Mouse (Mus musculus): ENCODE results near the gene Trp53tg5. TPM values are rescaled to one million over a fixed set of nuclear protein-coding genes. Genes with fewer than 3 reads are reported as not detected.

Trp53tg5 gene
- not detected in 2 replicates for polyA plus RNA-seq (2014; fragmentation: Nextera tagmentation; extraction: Ambion mirVana)

DNA sequence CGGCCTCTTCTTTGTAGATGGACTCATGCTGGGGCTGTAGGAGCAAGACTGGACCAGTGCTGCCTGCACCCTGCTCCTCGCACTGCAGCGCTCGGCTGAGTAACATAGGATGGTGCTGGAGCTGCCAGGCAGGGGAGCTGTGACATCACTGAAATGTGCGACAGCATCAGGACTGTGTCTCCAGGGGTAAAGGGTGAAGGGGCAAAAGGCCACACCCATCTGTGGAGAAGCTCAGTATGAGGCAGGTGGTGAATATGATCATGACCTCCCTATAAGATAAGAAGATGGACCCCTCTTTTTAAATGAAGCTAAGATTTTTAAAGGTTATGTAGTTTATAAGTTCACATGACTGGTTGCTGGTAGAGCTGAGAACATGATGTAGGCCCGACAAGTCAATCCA lies at the start of gene Trp53tg5:
Gene Trp53tg5, minus strand, starts transcription at position 101 of the 400 bp plus-strand sequence.
- Histone ChIP-seq H3K9ac (ENCODE audit: low read length) (no peak within 1 kb of the TSS), H3K4me1 (ENCODE audit: control insufficient read depth, insufficient read depth, low read length) (no peaks in the 10 kb centered on the region), H3K27ac (ENCODE audit: low read depth, low read length) (no peak within 1 kb of the TSS), H3K27me3 (replicated peaks; ENCODE audit: control insufficient read depth, insufficient read depth, low read length) (no peaks in the 10 kb centered on the region), H3K4me2 (ENCODE audit: low read length) (no peak within 1 kb of the TSS), H3K4me3 (ENCODE audit: low read depth, low read length) (no peak within 1 kb of the TSS), H3K36me3 (ENCODE audit: control insufficient read depth, insufficient read depth, low read length) (peaks cover 33% of the 10 kb centered on the region; the same call in 1 of the 2 replicates), H3K9me3 (replicated peaks; ENCODE audit: control insufficient read depth, low read length) (no peaks in the 10 kb centered on the region)
- 88% methylated on average over 6 of the region's 6 CpGs for WGBS
- DNase-seq (ENCODE audit: low spot score) (no peak), ATAC-seq (no peak)

DNA sequence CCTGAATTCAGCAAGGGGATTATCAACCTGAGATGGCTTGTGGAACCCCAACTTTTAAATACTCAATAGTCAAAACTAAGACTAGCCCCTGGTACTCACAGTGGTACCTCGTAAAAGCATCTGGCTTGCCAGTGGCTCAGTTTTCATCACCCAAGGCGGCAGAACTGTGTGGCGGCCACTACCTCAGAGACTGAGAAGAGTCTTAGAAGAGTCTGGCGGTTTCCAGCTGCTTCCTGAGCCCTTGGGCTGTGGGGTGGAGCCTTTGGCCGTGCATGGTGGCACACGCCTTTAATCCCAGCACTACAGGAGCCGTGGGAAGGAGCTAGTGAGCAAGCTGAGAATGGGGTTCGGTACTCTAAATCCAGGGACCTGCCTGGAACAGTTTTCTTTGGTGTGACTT lies 48.8 kb upstream of the Trp53tg5 start:
- H3K27me3 ChIP-seq (replicated peaks; ENCODE audit: control insufficient read depth, insufficient read depth, low read length) = no peaks in the 10 kb centered on the region
- no peak overlapping the region; the same call in 1 of the 2 replicates for H3K4me2 ChIP-seq (ENCODE audit: low read length)
- no peak overlapping the region for H3K9ac ChIP-seq (ENCODE audit: low read length)
- H3K36me3 ChIP-seq (ENCODE audit: control insufficient read depth, insufficient read depth, low read length) = no peaks in the 10 kb centered on the region
- no peak overlapping the region for H3K4me3 ChIP-seq (ENCODE audit: low read depth, low read length)
- H3K9me3 ChIP-seq (replicated peaks; ENCODE audit: control insufficient read depth, low read length) = 0 out of 2 replicates have a peak, but pooled peaks cover 2% of the 10 kb centered on the region
- DNase-seq (ENCODE audit: low spot score) = no peak
- ATAC-seq = no peak
- WGBS = 28% methylated on average over 8 of the region's 8 CpGs
- H3K27ac ChIP-seq (ENCODE audit: low read depth, low read length) = no peak overlapping the region
- H3K4me1 ChIP-seq (ENCODE audit: control insufficient read depth, insufficient read depth, low read length) = no peaks in the 10 kb centered on the region

DNA sequence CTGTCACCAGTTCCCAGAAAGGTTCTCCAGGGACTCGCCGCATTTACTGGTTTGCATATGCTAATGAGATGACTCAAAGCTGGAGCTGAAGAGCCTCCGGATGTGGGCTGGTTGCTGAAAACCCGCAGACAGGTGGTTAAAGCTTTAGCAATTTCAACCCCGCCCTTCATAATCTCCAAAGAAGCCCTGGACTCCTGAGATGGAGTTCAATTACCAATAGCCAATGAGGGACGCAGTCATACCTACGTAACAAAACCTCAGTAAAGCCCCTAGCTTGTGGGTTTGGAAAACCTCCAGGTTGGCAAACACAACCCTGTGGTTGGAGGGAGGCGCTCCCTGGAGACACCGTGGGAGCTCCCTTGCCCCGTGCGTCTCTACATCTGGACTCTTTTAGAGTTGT lies 48.3 kb upstream of the Trp53tg5 start:
- Histone ChIP-seq H3K4me2 (ENCODE audit: low read length) (peak overlapping the region; percentile 8; the same call in 1 of the 2 replicates), H3K27me3 (replicated peaks; ENCODE audit: control insufficient read depth, insufficient read depth, low read length) (no peaks in the 10 kb centered on the region), H3K36me3 (ENCODE audit: control insufficient read depth, insufficient read depth, low read length) (no peaks in the 10 kb centered on the region), H3K9me3 (replicated peaks; ENCODE audit: control insufficient read depth, low read length) (no peaks in the 10 kb centered on the region), H3K27ac (ENCODE audit: low read depth, low read length) (no peak overlapping the region), H3K9ac (ENCODE audit: low read length) (no peak overlapping the region), H3K4me3 (ENCODE audit: low read depth, low read length) (no peak overlapping the region), H3K4me1 (ENCODE audit: control insufficient read depth, insufficient read depth, low read length) (no peaks in the 10 kb centered on the region)
- ATAC-seq (no peak), DNase-seq (ENCODE audit: low spot score) (no peak)
- WGBS = 16% methylated on average over 11 of the region's 11 CpGs

DNA sequence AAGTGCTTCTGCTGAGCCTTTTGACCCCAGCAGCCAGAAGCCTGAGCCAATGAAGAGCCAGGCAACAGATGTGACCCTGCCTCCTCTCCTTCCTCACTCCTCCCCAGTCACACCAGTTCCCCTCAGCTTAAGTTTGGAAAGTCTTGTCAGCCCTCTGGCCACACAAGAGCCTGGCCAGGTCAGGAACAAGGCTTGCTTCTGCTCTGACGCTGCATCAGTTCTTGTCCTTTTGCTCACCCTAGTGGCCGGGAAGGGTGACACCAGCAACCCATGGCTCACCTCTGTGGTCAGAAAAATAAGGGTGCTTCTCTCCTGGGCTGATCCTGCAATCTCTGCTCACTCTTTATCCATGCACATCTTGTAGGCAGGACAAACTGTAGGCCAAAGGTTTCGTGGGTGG lies 47.3 kb upstream of the Trp53tg5 start:
- H3K9me3 ChIP-seq (replicated peaks; ENCODE audit: control insufficient read depth, low read length) = no peaks in the 10 kb centered on the region
- no peak overlapping the region for H3K4me2 ChIP-seq (ENCODE audit: low read length)
- DNase-seq (ENCODE audit: low spot score) = peak; percentile 22
- 14% methylated on average over 3 of the region's 3 CpGs for WGBS
- H3K36me3 ChIP-seq (ENCODE audit: control insufficient read depth, insufficient read depth, low read length) = no peaks in the 10 kb centered on the region
- no peak overlapping the region for H3K4me3 ChIP-seq (ENCODE audit: low read depth, low read length)
- no peak overlapping the region for H3K27ac ChIP-seq (ENCODE audit: low read depth, low read length)
- no peak for ATAC-seq
- no peak overlapping the region for H3K9ac ChIP-seq (ENCODE audit: low read length)
- no peaks in the 10 kb centered on the region for H3K27me3 ChIP-seq (replicated peaks; ENCODE audit: control insufficient read depth, insufficient read depth, low read length)
- H3K4me1 ChIP-seq (ENCODE audit: control insufficient read depth, insufficient read depth, low read length) = no peaks in the 10 kb centered on the region

DNA sequence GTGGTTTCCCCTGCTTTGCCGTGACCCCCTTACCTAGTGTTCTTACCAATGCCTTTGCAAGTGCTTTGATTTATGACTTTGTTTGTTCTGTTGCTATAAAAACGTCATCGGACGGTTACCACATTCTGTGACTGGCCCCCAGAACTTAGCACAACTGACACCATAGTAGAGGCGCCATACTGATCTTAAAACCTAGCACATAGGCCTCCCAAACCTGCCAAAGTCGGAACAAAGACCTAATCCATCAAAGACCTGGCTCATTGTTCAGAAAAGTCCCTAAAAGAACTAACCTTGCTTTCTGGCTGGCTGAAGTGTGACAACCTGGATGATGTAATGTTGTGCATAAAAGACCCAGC lies 45.6 kb upstream of the Trp53tg5 start:
- Histone ChIP-seq H3K27ac (ENCODE audit: low read depth, low read length) (no peak overlapping the region), H3K9ac (ENCODE audit: low read length) (no peak overlapping the region), H3K4me2 (ENCODE audit: low read length) (no peak overlapping the region), H3K36me3 (ENCODE audit: control insufficient read depth, insufficient read depth, low read length) (no peaks in the 10 kb centered on the region), H3K9me3 (replicated peaks; ENCODE audit: control insufficient read depth, low read length) (no peaks in the 10 kb centered on the region), H3K4me3 (ENCODE audit: low read depth, low read length) (no peak overlapping the region), H3K4me1 (ENCODE audit: control insufficient read depth, insufficient read depth, low read length) (no peaks in the 10 kb centered on the region), H3K27me3 (replicated peaks; ENCODE audit: control insufficient read depth, insufficient read depth, low read length) (no peaks in the 10 kb centered on the region)
- DNase-seq (ENCODE audit: low spot score) (peak; percentile 20), ATAC-seq (peak; percentile 46)
- WGBS = 63% methylated on average over 6 of the region's 6 CpGs

DNA sequence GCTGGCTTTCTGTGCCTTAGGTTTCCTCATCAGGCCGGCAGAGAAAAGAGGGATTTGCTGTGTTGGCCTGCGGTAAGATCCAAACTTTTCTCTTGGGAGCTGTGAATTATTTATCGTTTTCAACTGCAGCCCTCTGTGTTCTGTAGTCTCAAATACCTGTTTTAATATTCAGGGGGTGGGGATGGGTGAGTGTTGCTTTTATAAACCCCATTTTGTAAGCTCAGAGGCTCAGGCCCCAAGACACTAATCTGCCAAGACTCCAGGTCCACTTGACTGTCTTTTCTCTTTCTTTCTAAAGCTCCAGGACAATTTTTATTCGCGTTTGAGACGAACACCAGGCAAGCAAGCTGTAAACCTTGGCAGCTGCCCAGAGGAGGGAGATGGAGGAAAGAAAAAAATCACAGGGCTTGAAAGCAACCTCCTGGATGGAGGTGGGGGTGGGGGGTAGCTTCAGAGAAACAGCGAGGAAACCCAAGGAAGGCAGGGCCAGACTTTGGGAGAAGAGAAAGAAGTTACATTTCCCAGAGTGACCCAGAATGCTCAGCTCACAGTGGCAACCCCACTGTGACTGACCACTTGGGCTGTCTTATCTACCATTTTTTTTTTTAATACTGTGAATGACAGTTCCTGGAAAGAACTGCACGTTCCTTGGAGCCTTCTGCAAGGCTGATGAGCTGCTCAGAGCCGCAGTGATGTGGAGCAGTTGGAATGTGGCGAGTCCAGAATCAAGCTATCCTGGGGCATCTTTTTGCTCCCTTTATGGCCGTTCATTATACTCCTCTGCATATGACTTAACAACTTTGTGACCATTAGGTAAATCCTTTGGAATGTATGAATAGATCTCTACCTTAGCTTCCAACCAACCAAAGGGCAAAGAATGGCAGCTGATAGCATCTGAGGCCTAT lies 45.0 kb upstream of the Trp53tg5 start:
- no peak overlapping the region for H3K9ac ChIP-seq (ENCODE audit: low read length)
- H3K36me3 ChIP-seq (ENCODE audit: control insufficient read depth, insufficient read depth, low read length) = no peaks in the 10 kb centered on the region
- 0 out of 2 replicates have a peak overlapping the region, but pooled peaks have one; percentile 21 for H3K27ac ChIP-seq (ENCODE audit: low read depth, low read length)
- peak; percentile 65 for DNase-seq (ENCODE audit: low spot score)
- no peaks in the 10 kb centered on the region for H3K9me3 ChIP-seq (replicated peaks; ENCODE audit: control insufficient read depth, low read length)
- WGBS = 46% methylated on average over 11 of the region's 11 CpGs
- H3K4me2 ChIP-seq (ENCODE audit: low read length) = no peak overlapping the region
- peak; percentile 29; the same call in 1 of the 2 replicates for ATAC-seq
- H3K4me1 ChIP-seq (ENCODE audit: control insufficient read depth, insufficient read depth, low read length) = no peaks in the 10 kb centered on the region
- no peak overlapping the region for H3K4me3 ChIP-seq (ENCODE audit: low read depth, low read length)
- no peaks in the 10 kb centered on the region for H3K27me3 ChIP-seq (replicated peaks; ENCODE audit: control insufficient read depth, insufficient read depth, low read length)

DNA sequence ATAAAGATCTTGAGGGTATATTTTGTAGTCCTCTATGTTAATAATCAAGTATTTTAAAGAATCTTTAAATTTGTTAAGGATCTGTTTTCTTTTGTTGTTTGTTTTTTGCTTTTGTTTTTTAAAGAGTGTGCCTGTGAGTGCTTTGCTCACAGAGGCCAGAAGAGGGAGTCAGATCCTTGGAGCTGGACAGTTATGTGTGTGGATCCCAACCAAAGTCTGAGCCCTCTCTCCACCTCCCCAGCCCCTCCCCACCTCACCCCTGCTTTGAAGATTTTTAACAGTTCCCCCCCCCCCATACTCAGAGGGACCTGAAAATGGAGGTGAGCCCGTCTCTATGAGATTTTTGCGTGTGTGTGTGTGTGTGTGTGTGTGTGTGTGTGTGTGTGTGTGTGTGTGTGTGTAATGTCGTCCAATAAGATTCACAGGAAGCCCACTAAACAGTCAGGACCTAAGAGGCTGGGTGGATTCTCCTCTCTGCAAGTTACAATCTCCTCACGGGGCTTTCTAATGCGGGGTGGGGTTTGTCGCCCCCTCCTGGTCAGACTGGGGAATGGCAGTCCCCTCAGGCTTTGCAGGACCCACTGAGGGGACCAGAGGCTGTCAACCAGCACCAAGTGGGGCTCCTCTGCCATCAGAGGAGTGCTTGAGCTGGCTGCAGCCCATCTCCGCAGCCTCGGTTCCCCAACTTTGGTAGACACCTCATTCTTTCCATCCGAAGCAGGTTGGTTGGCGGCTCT lies 44.1 kb upstream of the Trp53tg5 start:
- 0 out of 2 replicates have a peak overlapping the region, but pooled peaks have one; percentile 21 for H3K27ac ChIP-seq (ENCODE audit: low read depth, low read length)
- H3K27me3 ChIP-seq (replicated peaks; ENCODE audit: control insufficient read depth, insufficient read depth, low read length) = no peaks in the 10 kb centered on the region
- 28% methylated on average over 10 of the region's 10 CpGs for WGBS
- no peak overlapping the region for H3K4me2 ChIP-seq (ENCODE audit: low read length)
- no peaks in the 10 kb centered on the region for H3K9me3 ChIP-seq (replicated peaks; ENCODE audit: control insufficient read depth, low read length)
- H3K36me3 ChIP-seq (ENCODE audit: control insufficient read depth, insufficient read depth, low read length) = no peaks in the 10 kb centered on the region
- H3K4me1 ChIP-seq (ENCODE audit: control insufficient read depth, insufficient read depth, low read length) = no peaks in the 10 kb centered on the region
- no peak for ATAC-seq
- no peak overlapping the region for H3K4me3 ChIP-seq (ENCODE audit: low read depth, low read length)
- DNase-seq (ENCODE audit: low spot score) = peak; percentile 23
- no peak overlapping the region for H3K9ac ChIP-seq (ENCODE audit: low read length)

DNA sequence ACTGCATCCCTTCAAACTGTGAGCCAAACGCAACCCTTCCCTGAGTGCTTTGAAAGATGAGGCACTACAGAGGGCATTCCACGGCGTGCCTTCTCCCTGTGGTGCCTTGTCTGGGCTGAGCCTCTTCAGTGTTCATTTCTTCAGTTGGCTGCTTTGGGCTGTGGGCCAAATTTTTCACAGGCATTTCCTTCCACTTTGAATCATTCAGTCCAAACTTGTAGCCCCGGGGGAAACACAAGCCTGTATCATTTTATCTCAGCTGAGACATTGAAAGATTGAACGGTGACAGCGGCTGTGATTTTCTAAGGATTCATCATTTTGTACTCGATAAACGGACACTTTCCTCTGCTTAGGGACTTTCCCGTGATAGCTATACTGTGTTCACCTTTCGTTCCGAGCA lies 43.1 kb upstream of the Trp53tg5 start:
- Histone ChIP-seq H3K27ac (ENCODE audit: low read depth, low read length) (no peak overlapping the region), H3K4me2 (ENCODE audit: low read length) (no peak overlapping the region), H3K36me3 (ENCODE audit: control insufficient read depth, insufficient read depth, low read length) (no peaks in the 10 kb centered on the region), H3K9me3 (replicated peaks; ENCODE audit: control insufficient read depth, low read length) (no peaks in the 10 kb centered on the region), H3K27me3 (replicated peaks; ENCODE audit: control insufficient read depth, insufficient read depth, low read length) (no peaks in the 10 kb centered on the region), H3K4me3 (ENCODE audit: low read depth, low read length) (no peak overlapping the region), H3K9ac (ENCODE audit: low read length) (no peak overlapping the region), H3K4me1 (ENCODE audit: control insufficient read depth, insufficient read depth, low read length) (no peaks in the 10 kb centered on the region)
- ATAC-seq (no peak), DNase-seq (ENCODE audit: low spot score) (no peak)
- WGBS = 89% methylated on average over 11 of the region's 11 CpGs
